Mouse (Mus musculus) stomach, embryonic 16.5 days (tissue): Measurements from ENCODE around the gene Fut2. TPM values are rescaled to one million over a fixed set of nuclear protein-coding genes. Genes with fewer than 3 reads are reported as not detected.
"Not testable (repeated sequence)": the region's sequence is repeated elsewhere in the genome, so short reads cannot be mapped to it uniquely, and the experiment has no call there.

ENCODE experiments used
- ATAC-seq: fragments of 200-750 bp; cut with Nextera tagmentation; 2 replicates; pipeline ENCODE4 v1.8.0; 2017; ENCODE audit warnings: moderate number of reproducible peaks, moderate TSS enrichment; ENCODE audit not compliant: insufficient read depth, low FRiP score
- H3K27ac ChIP-seq: fragments of 300-500 bp; sonication (generic); 2 replicates; pipeline ENCODE4 v1.5.1; 2014; ENCODE audit warnings: low read length
- H3K27me3 ChIP-seq: fragments of 300-500 bp; sonication (generic); 2 replicates; pipeline ENCODE4 v1.6.1; 2014; ENCODE audit warnings: low read length, control low read depth, mixed read lengths; ENCODE audit not compliant: control insufficient read depth, insufficient read depth
- H3K36me3 ChIP-seq: fragments of 300-500 bp; sonication (generic); 2 replicates; pipeline ENCODE4 v1.6.1; 2014; ENCODE audit warnings: low read length; ENCODE audit not compliant: control insufficient read depth, insufficient read depth
- H3K4me1 ChIP-seq: fragments of 300-500 bp; sonication (generic); 2 replicates; pipeline ENCODE4 v1.6.1; 2014; ENCODE audit warnings: low read length, control low read depth, mixed read lengths; ENCODE audit not compliant: control insufficient read depth, insufficient read depth
- H3K4me2 ChIP-seq: fragments of 300-500 bp; sonication (generic); 2 replicates; pipeline ENCODE4 v1.6.1; 2014; ENCODE audit warnings: low read depth, low read length, mixed read lengths
- H3K4me3 ChIP-seq: fragments of 300-500 bp; sonication (generic); replicated peaks from 2 replicates; pipeline ENCODE4 v1.5.1; 2014; ENCODE audit warnings: mild to moderate bottlenecking, low read length
- H3K9ac ChIP-seq: fragments of 300-500 bp; sonication (generic); 2 replicates; pipeline ENCODE4 v1.6.1; 2014; ENCODE audit warnings: low read length
- H3K9me3 ChIP-seq: fragments of 300-500 bp; sonication (generic); replicated peaks from 2 replicates; pipeline ENCODE4 v1.6.1; 2016; ENCODE audit warnings: low read length, control low read depth; ENCODE audit not compliant: control insufficient read depth
- WGBS: fragments of 180-500 bp; shearing (Covaris S2); extraction: QIAGEN DNeasy Blood & Tissue Kit; methylation state at CpG from one replicate; pipeline ENCODE4 v1.1.7; 2014; 5-methylcytosine and 5-hydroxymethylcytosine counted together
- polyA plus RNA-seq: library from polyadenylated mRNA; unstranded; fragments of >200 nt; fragmentation: Nextera tagmentation; extraction: Ambion mirVana; gene quantifications from 2 replicates; pipeline ENCODE4 v1.2.1, GENCODE M21; 2015

The Fut2 gene
- polyA plus RNA-seq, 1 experiment from 2014 or later, result 13.8 TPM

- not testable (repeated sequence) for H3K27me3 ChIP-seq, H3K9me3 ChIP-seq, H3K36me3 ChIP-seq, H3K4me3 ChIP-seq, H3K27ac ChIP-seq, H3K4me2 ChIP-seq, H3K9ac ChIP-seq, ATAC-seq
- H3K4me1 ChIP-seq, result peaks cover 21% of the 10 kb centered on the region
- WGBS, result 90% methylated on average over 6 of the region's 6 CpGs
These were observed 4.5 kb downstream of the Fut2 start for GRCm38 (mm10) chr7:45661702-45662101.

- H3K4me1 ChIP-seq, result peaks cover 20% of the 10 kb centered on the region
- H3K36me3 ChIP-seq, result no peaks in the 10 kb centered on the region
- H3K4me3 ChIP-seq, result no peak overlapping the region
- peak overlapping the region; percentile 46; the same call in 1 of the 2 replicates for H3K27ac ChIP-seq
- no peak overlapping the region for H3K9ac ChIP-seq
- no peak for ATAC-seq
- no peak overlapping the region for H3K4me2 ChIP-seq
- H3K9me3 ChIP-seq, result no peaks in the 10 kb centered on the region; the same call in 1 of the 2 replicates
- H3K27me3 ChIP-seq, result no peaks in the 10 kb centered on the region
- WGBS, result 79% methylated on average over 11 of the region's 11 CpGs
These were observed 5.3 kb downstream of the Fut2 start for GRCm38 (mm10) chr7:45660746-45661478.

GRCm38 (mm10) chr7:45654424-45655047 is 11.7 kb downstream of the Fut2 start:
- Histone ChIP-seq H3K4me3 (peak overlapping the region; percentile 12), H3K36me3 (no peaks in the 10 kb centered on the region), H3K4me2 (peak overlapping the region; percentile 42), H3K4me1 (peaks cover 8% of the 10 kb centered on the region), H3K9me3 (no peaks in the 10 kb centered on the region; the same call in 1 of the 2 replicates), H3K9ac (peak overlapping the region; percentile 42), H3K27ac (peak overlapping the region; percentile 16; the same call in 1 of the 2 replicates), H3K27me3 (no peaks in the 10 kb centered on the region)
- ATAC-seq, result 0 out of 2 replicates have a peak, but pooled peaks have one; percentile 2
- WGBS, result 33% methylated on average over 17 of the region's 17 CpGs

DNA sequence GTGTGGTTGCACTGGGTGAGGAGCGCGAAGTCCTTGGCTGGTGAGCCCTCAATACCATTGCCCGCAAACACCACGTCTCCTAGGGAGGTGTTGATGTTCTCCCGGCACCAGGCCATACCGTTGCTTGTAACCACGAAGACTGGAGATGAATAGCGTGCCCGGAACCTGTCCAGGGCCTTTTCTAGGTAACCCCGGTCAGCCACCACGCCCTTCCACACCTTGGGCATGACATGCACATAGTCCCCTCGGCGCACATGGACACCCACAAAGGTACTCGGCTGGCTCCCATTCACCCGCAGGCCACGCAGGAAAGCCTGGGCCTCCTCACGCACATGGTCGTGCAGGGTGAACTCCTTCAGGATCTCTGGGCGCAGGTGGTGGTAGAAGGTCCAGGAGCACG is 15.7 kb downstream of the Fut2 start:
- 93% methylated on average over 19 of the region's 20 CpGs for WGBS

GRCm38 (mm10) chr7:45649351-45649750 is 16.8 kb downstream of the Fut2 start:
- no peak for ATAC-seq
- Histone ChIP-seq H3K9ac (no peak overlapping the region), H3K9me3 (no peaks in the 10 kb centered on the region), H3K27me3 (no peaks in the 10 kb centered on the region), H3K4me1 (peaks cover 5% of the 10 kb centered on the region), H3K36me3 (no peaks in the 10 kb centered on the region), H3K4me2 (no peak overlapping the region), H3K27ac (no peak overlapping the region), H3K4me3 (no peak overlapping the region)
- 72% methylated on average over 8 of the region's 8 CpGs for WGBS

More for the DNA sequence above, 15.7 kb downstream of the Fut2 start:
- not testable (repeated sequence) for H3K4me3 ChIP-seq, ATAC-seq, H3K27me3 ChIP-seq, H3K9me3 ChIP-seq, H3K36me3 ChIP-seq, H3K27ac ChIP-seq, H3K9ac ChIP-seq, H3K4me1 ChIP-seq, H3K4me2 ChIP-seq

GRCm38 (mm10) chr7:45646671-45647070 is 19.5 kb downstream of the Fut2 start:
- ATAC-seq, result no peak
- WGBS, result 79% methylated on average over 4 of the region's 4 CpGs
- no peak overlapping the region for H3K4me3 ChIP-seq
- H3K36me3 ChIP-seq, result no peaks in the 10 kb centered on the region
- H3K9ac ChIP-seq, result no peak overlapping the region
- H3K27ac ChIP-seq, result no peak overlapping the region
- H3K4me1 ChIP-seq, result peaks cover 21% of the 10 kb centered on the region
- H3K9me3 ChIP-seq, result no peaks in the 10 kb centered on the region
- no peaks in the 10 kb centered on the region for H3K27me3 ChIP-seq
- H3K4me2 ChIP-seq, result no peak overlapping the region

GRCm38 (mm10) chr7:45645591-45645971 is 20.6 kb downstream of the Fut2 start:
- no peak overlapping the region for H3K4me2 ChIP-seq
- H3K27ac ChIP-seq, result no peak overlapping the region
- H3K4me3 ChIP-seq, result no peak overlapping the region
- H3K9me3 ChIP-seq, result no peaks in the 10 kb centered on the region
- no peak overlapping the region for H3K9ac ChIP-seq
- ATAC-seq, result no peak
- H3K36me3 ChIP-seq, result no peaks in the 10 kb centered on the region
- WGBS, result 82% methylated on average over 7 of the region's 7 CpGs
- no peaks in the 10 kb centered on the region for H3K27me3 ChIP-seq
- peaks cover 32% of the 10 kb centered on the region for H3K4me1 ChIP-seq

DNA sequence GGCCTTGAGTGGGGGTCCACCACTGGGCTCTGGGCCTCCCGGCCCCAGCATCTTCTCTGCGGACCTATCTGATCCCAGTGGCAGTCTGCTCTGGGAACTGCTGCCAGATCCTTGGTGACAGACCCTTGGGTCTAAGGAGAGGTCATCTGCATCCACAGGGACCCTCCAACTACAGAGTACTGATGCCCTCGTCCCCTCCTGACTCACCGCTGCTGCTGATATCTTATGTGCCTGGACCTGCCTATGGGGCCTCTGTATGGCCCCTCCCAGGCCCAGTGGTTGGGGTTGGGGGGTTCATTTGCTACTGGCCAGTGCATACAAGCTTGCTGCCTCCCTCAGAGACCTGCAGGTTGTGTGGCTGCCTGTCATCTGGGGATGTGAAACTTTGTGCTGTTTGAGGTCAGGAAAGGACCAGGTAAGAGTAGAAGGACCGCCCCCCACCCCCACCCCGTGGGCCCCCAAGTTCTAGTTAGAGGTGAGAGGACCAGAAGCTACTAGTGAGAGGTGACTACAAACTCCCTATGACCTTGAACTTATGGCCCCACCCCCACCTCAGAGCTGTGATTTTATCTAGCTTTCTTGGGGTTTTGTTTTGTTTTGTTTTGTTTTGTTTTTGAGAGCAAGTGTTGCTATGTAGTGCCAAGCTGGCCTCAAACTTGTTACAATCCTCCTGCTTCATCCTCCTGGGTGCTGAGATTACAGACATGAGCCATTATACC is 21.2 kb downstream of the Fut2 start:
- Histone ChIP-seq H3K27ac (no peak overlapping the region), H3K4me3 (0 out of 2 replicates have a peak overlapping the region, but pooled peaks have one; percentile 50), H3K4me2 (peak overlapping the region; percentile 84; the same call in 1 of the 2 replicates), H3K27me3 (no peaks in the 10 kb centered on the region), H3K36me3 (no peaks in the 10 kb centered on the region), H3K9ac (peak overlapping the region; percentile 61; the same call in 1 of the 2 replicates), H3K9me3 (no peaks in the 10 kb centered on the region), H3K4me1 (peaks cover 34% of the 10 kb centered on the region)
- no peak for ATAC-seq
- 66% methylated on average over 6 of the region's 6 CpGs for WGBS

DNA sequence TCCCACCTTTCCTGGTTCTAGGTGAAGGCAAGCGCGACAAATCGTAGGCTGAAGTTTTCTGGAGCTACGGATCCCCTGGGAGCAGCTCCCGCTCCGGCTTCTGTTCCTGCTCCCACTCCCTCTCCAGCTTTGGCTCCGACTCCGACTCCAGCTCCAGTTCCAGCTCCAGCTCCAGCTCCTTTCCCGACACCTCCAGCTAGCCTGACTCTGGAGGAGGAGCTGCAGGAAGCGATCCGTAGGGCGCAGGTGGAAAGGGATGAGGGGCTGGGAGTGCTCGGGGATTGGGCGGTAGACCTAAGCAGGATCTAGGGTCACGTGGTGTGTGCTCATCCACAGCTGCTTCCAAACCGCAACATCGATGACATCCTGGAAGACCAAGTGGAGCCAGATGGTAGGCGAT is 22.0 kb downstream of the Fut2 start:
- Histone ChIP-seq H3K9me3 (no peaks in the 10 kb centered on the region), H3K9ac (peak overlapping the region; percentile 61), H3K4me3 (peak overlapping the region; percentile 50), H3K36me3 (no peaks in the 10 kb centered on the region), H3K27me3 (no peaks in the 10 kb centered on the region), H3K27ac (peak overlapping the region; percentile 72), H3K4me1 (peaks cover 40% of the 10 kb centered on the region), H3K4me2 (peak overlapping the region; percentile 84)
- ATAC-seq, result peak; percentile 3; the same call in 1 of the 2 replicates
- WGBS, result 6% methylated on average over 18 of the region's 18 CpGs
